Mouse (Mus musculus) frontal cortex, postnatal 14 days (tissue): ENCODE data around the gene Gabbr2.

ENCODE experiments used
- DNase-seq, 2 experiments: peaks; one replicate each; pipeline ENCODE4 v3.0.0; 2022; ENCODE audit warnings: low spot score in 2 of 2

Gene Gabbr2

GRCm38 (mm10) chr4:46617408-46617807 is 374.3 kb downstream of the Gabbr2 start:
- DNase-seq, result no peak

DNA sequence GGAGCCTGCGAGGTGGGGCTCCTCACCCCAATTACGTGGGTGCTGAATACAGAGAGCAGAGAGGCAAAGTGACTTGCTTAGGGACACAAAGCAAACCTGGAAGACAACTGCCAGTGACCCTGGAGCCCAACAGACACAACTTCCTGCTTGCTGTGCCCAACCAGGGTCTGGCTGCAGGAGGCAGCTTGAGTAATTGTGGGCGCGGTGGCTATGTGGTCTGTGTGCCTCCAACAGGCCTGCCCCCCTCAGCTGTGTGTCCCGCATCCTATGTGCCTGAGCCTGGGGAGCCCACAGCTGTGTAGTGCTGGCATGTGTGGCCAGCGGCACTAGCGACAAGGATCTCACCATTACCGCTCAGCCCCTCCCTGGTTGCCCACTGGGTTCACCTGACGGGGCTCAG is 377.0 kb downstream of the Gabbr2 start:
- DNase-seq, result no peak

GRCm38 (mm10) chr4:46613618-46614017 is 378.1 kb downstream of the Gabbr2 start:
- DNase-seq, result no peak
